Comparison of ENCODE assay signal across 19 mouse cellular contexts in genomic region chr14:102014976-102015603, GRCm38 (mm10).
DNase-seq lines count a peak whose midpoint lies in the region; ATAC-seq and TF ChIP-seq lines count a peak whose summit lies in the region.
"Had no signal": no experiment of that assay in that cellular context is flagged by ENCODE, and none has a peak within 500 bp of the region (broad histone marks: within the 10 kb centered on the region; RNA-seq: fewer than 3 reads in every experiment).

No protein-coding gene starts in this region.

- H3K4me2 ChIP-seq in liver, postnatal 0 days (ENCODE audit: low read depth, low read length), result no peak overlapping the region; the same call in 1 of the 2 replicates
- no peak overlapping the region for H3K4me2 ChIP-seq in limb, embryonic 13.5 days (replicated peaks)
- H3K4me2 ChIP-seq in forebrain, postnatal 0 days (ENCODE audit: low read depth), result no peak overlapping the region
- H3K4me2 ChIP-seq: forebrain, embryonic 15.5 days had no signal

- H3K36me3 ChIP-seq in liver, postnatal 0 days (replicated peaks; ENCODE audit: insufficient read depth, low read length), result no peaks in the 10 kb centered on the region
- H3K36me3 ChIP-seq in limb, embryonic 13.5 days, result no peaks in the 10 kb centered on the region
- H3K36me3 ChIP-seq in forebrain, postnatal 0 days (ENCODE audit: insufficient read depth), result no peaks in the 10 kb centered on the region
- H3K36me3 ChIP-seq: forebrain, embryonic 15.5 days; hindbrain, embryonic 10.5 days had no signal

- TF ChIP-seq EP300 in liver, postnatal 0 days (IDR thresholded peaks at IDR 0.05; ENCODE audit: low read depth), result no peak

- no peaks in the 10 kb centered on the region for H3K27me3 ChIP-seq in liver, postnatal 0 days (ENCODE audit: insufficient read depth, low read length)
- H3K27me3 ChIP-seq in limb, embryonic 13.5 days, result no peaks in the 10 kb centered on the region
- H3K27me3 ChIP-seq in forebrain, postnatal 0 days (ENCODE audit: insufficient read depth, low read length), result no peaks in the 10 kb centered on the region
- H3K27me3 ChIP-seq: forebrain, embryonic 15.5 days had no signal

- H3K4me3 ChIP-seq in liver, postnatal 0 days (ENCODE audit: low read depth, low read length), result no peak overlapping the region
- H3K4me3 ChIP-seq in limb, embryonic 13.5 days, result no peak overlapping the region
- no peak overlapping the region for H3K4me3 ChIP-seq in forebrain, postnatal 0 days (ENCODE audit: low read depth, low read length)
- H3K4me3 ChIP-seq: forebrain, embryonic 15.5 days; hindbrain, embryonic 10.5 days; myocyte had no signal

- DNase-seq in heart, postnatal 10 days, result peak; percentile 36 to 40
- DNase-seq in heart, postnatal 4 days, result no peak
- DNase-seq in liver, postnatal 0 days, result no peak
- DNase-seq in liver, result no peak
- no peak for DNase-seq in forebrain, postnatal 0 days
- DNase-seq in cerebellum, postnatal 4 days (ENCODE audit: low spot score in 2 of 2), result no peak
- DNase-seq: adrenal gland, postnatal 36 days; B cell, adult 2 months; cerebellum, adult 11-12 months; cerebellum, postnatal 14 days; lung, postnatal 10 days; midbrain, embryonic 14.5 days; spleen, adult 18-20 months; thymus, adult 18-20 months had no signal

- H3K9me3 ChIP-seq in liver, postnatal 0 days (ENCODE audit: low read length), result no peaks in the 10 kb centered on the region
- H3K9me3 ChIP-seq in limb, embryonic 13.5 days, result no peaks in the 10 kb centered on the region
- no peaks in the 10 kb centered on the region for H3K9me3 ChIP-seq in forebrain, postnatal 0 days (ENCODE audit: low read length)
- H3K9me3 ChIP-seq: forebrain, embryonic 15.5 days; hindbrain, embryonic 10.5 days had no signal

- intact Hi-C loops in heart, postnatal 10 days (cut with DNase I), result no loop called here

- WGBS in liver, postnatal 0 days (ENCODE audit: insufficient replicate concordance), result 75% methylated on average over 13 of the region's 13 CpGs
- WGBS in limb, embryonic 13.5 days, result 53% methylated on average over 13 of the region's 13 CpGs
- WGBS in forebrain, postnatal 0 days, result 87% methylated on average over 13 of the region's 13 CpGs

- ATAC-seq in liver, postnatal 0 days, result peak; percentile 57; the same call in 1 of the 2 replicates
- ATAC-seq in limb, embryonic 13.5 days (ENCODE audit: low FRiP score, low read depth), result peak; percentile 75
- ATAC-seq in forebrain, postnatal 0 days, result no peak
- ATAC-seq: forebrain, embryonic 15.5 days; hindbrain, postnatal 0 days had no signal

- TF ChIP-seq CTCF in liver, postnatal 0 days (IDR thresholded peaks at IDR 0.05; ENCODE audit: low read depth), result no peak
- no peak for TF ChIP-seq CTCF in forebrain, postnatal 0 days (IDR thresholded peaks at IDR 0.05; ENCODE audit: low read depth)

- H3K27ac ChIP-seq in liver, postnatal 0 days (ENCODE audit: low read depth), result no peak overlapping the region
- H3K27ac ChIP-seq in limb, embryonic 13.5 days, result no peak overlapping the region
- H3K27ac ChIP-seq in forebrain, postnatal 0 days (ENCODE audit: low read depth, low read length), result no peak overlapping the region
- H3K27ac ChIP-seq: forebrain, embryonic 15.5 days; hindbrain, embryonic 10.5 days; hindbrain, postnatal 0 days had no signal

- H3K4me1 ChIP-seq in liver, postnatal 0 days (ENCODE audit: insufficient read depth), result no peaks in the 10 kb centered on the region
- peaks cover 12% of the 10 kb centered on the region; the same call in 1 of the 2 replicates for H3K4me1 ChIP-seq in limb, embryonic 13.5 days
- H3K4me1 ChIP-seq in forebrain, postnatal 0 days (ENCODE audit: insufficient read depth), result no peaks in the 10 kb centered on the region
- H3K4me1 ChIP-seq: hindbrain, embryonic 10.5 days had no signal

- H3K9ac ChIP-seq in liver, postnatal 0 days (replicated peaks), result no peak overlapping the region
- no peak overlapping the region for H3K9ac ChIP-seq in limb, embryonic 13.5 days
- no peak overlapping the region for H3K9ac ChIP-seq in forebrain, postnatal 0 days
- H3K9ac ChIP-seq: forebrain, embryonic 15.5 days had no signal

Comparison
In these comparisons a context has a peak if more than half of its experiments do, and no peak if none do; other contexts are left out.
1. DNase-seq: peak in heart, postnatal 10 days (2 of 2); none in heart, postnatal 4 days (single experiment), liver, postnatal 0 days (single experiment), liver (single experiment), forebrain, postnatal 0 days (single experiment) and cerebellum, postnatal 4 days (0 of 2).